Mouse (Mus musculus) CH12.LX (cell line): ENCODE results near the gene Selenoo.

Experiments used
- BHLHE40 ChIP-seq: IDR thresholded peaks from 2 replicates; pipeline ENCODE4 v1.6.1; 2011; ENCODE audit warnings: mild to moderate bottlenecking, low read depth, low read length, improper control_type of control experiment
- CTCF ChIP-seq, 2 experiments: IDR thresholded peaks in 1 of 2; conservative IDR thresholded peaks in 1 of 2; 2 replicates each; pipeline ENCODE4 v1.5.1; 2011 to 2012; ENCODE audit warnings: low read depth in 2 of 2, low read length in 2 of 2, improper control_type of control experiment in 1 of 2, inconsistent platforms in 1 of 2, mild to moderate bottlenecking in 1 of 2, moderate library complexity in 1 of 2
- EP300 ChIP-seq: IDR thresholded peaks from 2 replicates; pipeline ENCODE4 v1.6.1; 2011; ENCODE audit warnings: low read length, improper control_type of control experiment
- ETS1 ChIP-seq: conservative IDR thresholded peaks from 2 replicates; pipeline ENCODE4 v1.6.1; 2012; ENCODE audit warnings: low read depth, mild to moderate bottlenecking, inconsistent platforms, low read length, improper control_type of control experiment, moderate library complexity
- MAFK ChIP-seq: IDR thresholded peaks from 2 replicates; pipeline ENCODE4 v1.6.1; 2011; ENCODE audit warnings: low read length, improper control_type of control experiment; ENCODE audit not compliant: insufficient replicate concordance
- MAX ChIP-seq: IDR thresholded peaks from 2 replicates; pipeline ENCODE4 v1.6.1; 2011; ENCODE audit warnings: low read length, improper control_type of control experiment
- MXI1 ChIP-seq: IDR thresholded peaks from 2 replicates; pipeline ENCODE4 v1.6.1; 2011; ENCODE audit warnings: mild to moderate bottlenecking, low read depth, low read length, improper control_type of control experiment
- PAX5 ChIP-seq: IDR thresholded peaks from 2 replicates; pipeline ENCODE4 v1.6.1; 2012; ENCODE audit warnings: low read length, inconsistent platforms, mixed read lengths
- TCF12 ChIP-seq: IDR thresholded peaks from 2 replicates; pipeline ENCODE4 v1.6.1; 2014; ENCODE audit warnings: low read depth, mild to moderate bottlenecking, inconsistent platforms, low read length, improper control_type of control experiment
- USF1 ChIP-seq: IDR thresholded peaks from 2 replicates; pipeline ENCODE4 v1.6.1; 2014; ENCODE audit warnings: low read depth, mild to moderate bottlenecking, inconsistent platforms, low read length, improper control_type of control experiment
- ZKSCAN1 ChIP-seq: IDR thresholded peaks from 2 replicates; pipeline ENCODE4 v1.6.1; 2012; ENCODE audit warnings: low read depth, inconsistent platforms, low read length, improper control_type of control experiment, borderline replicate concordance

GRCm38 (mm10) chr15:89058736-89059135 lies 30.1 kb upstream of the Selenoo start:
- TF ChIP-seq MAFK (no peak), BHLHE40 (no peak), PAX5 (no peak), CTCF (conservative IDR thresholded peaks at IDR 0.05 in 1 of 2, IDR thresholded peaks at IDR 0.05 in 1 of 2; ENCODE audit: low read depth in 2 of 2, low read length in 2 of 2) (no peak), EP300 (no peak), USF1 (no peak), ETS1 (no peak), TCF12 (no peak), MXI1 (no peak), ZKSCAN1 (no peak), MAX (no peak)
